Mouse (Mus musculus): Measurements from ENCODE around the gene Vmn1r112.
"Not testable (repeated sequence)": the region's sequence is repeated elsewhere in the genome, so short reads cannot be mapped to it uniquely, and the experiment has no call there.

Vmn1r112 gene

DNA sequence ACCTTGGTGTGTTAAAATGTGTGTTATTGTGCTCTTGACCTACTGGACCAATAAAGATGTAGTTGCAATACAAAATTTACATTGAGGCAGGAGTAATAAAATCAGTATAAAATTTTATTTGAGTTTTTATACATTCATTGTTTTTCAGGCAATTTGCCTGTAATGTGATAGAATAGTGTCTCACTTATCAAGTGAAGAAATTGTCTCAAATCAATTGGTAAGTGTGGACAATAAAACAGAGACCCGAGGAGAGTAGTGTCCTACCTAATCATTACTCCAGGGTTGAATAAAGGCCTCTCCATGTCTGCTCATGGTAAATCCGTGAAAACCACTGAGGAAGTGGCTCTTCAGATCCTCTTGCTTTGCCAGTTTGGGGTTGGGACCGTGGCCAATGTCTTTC, at the start of gene Vmn1r112:
Gene Vmn1r112 (plus strand): TSS at position 301 of the 400 bp plus-strand sequence.
- not testable (repeated sequence) for DNase-seq (ENCODE audit: low read depth, low spot score)

DNA sequence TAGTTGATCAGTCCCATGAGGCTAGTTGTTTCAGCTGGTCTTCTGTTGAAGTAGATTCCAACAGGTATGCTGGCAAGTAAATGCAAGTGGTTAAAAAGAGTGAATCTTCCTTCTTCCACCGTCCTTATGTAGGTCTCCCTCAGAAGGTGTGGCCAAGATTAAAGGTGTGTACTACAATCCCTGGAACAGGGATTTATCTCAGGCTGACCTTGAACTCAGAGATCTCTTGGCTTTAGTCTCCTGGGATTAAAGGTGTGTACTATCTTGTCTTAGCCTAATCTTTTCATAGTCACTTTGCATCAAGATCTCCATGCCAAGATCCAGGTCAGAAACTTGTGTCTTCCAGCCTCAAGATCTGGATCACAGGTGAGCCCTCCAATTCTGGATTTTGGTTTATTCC, 40.5 kb upstream of the Vmn1r112 start, which contains the start of gene Gm10668:
Gene Gm10668 (minus strand): TSS at position 101 of the 400 bp plus-strand sequence.
- not testable (repeated sequence) for DNase-seq (ENCODE audit: low read depth, low spot score)

DNA sequence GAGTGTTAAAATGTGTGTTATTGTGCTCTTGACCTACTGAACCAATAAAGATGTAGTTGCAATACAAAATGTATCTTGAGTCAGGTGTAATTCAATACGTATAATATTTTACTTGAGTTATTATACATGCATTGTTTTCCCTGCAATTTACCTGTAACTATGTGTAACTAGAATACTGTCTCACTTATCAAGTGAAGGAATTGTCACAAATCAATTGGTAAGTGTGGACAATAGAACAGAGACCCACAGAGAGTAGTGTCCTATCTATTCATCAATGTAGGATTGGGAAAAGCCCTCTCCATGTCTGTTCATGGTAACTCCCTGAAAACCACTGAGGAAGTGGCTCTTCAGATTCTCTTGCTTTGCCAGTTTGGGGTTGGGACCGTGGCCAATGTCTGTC, 16.0 kb downstream of the Vmn1r112 start, which contains the start of gene Vmn1r113:
Gene Vmn1r113 (plus strand): TSS at position 301 of the 400 bp plus-strand sequence.
- not testable (repeated sequence) for DNase-seq (ENCODE audit: low read depth, low spot score)

DNA sequence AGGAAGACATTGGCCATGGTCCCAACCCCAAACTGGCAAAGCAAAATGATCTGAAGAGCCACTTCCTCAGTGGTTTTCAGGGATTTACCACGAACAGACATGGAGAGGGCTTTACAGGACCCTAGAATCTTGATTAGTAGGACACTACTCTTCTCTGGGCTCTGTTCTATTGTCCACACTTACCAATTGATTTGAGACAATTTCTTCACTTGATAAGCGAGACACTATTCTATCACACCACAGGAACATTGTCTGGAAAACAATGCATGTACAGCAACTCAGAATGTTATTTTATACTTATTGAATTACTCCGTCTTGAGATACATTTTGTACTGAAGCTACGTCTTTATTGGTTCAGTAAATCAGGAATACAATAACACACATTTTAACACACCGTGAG, 41.1 kb downstream of the Vmn1r112 start, which contains the start of gene Vmn1r114:
Gene Vmn1r114 (minus strand): TSS at position 101 of the 400 bp plus-strand sequence.
- DNase-seq (ENCODE audit: low read depth, low spot score) = not testable (repeated sequence)
